Mouse (Mus musculus) lung, adult 18-20 months (tissue): ENCODE results near the gene Lrrc4c.

Experiments
- DNase-seq, 2 experiments: peaks; one replicate each; pipeline ENCODE4 v3.0.0; 2022; ENCODE audit warnings: mixed read lengths in 2 of 2

Lrrc4c gene

GRCm38 (mm10) chr2:97641661-97642060 lies 1323.7 kb downstream of the Lrrc4c start:
- no peak for DNase-seq

- no peak for DNase-seq
Measured at GRCm38 (mm10) chr2:97652711-97653110, 1334.7 kb downstream of the Lrrc4c start.
